Mouse (Mus musculus): ENCODE results near the gene D1Ertd622e.

Gene D1Ertd622e

DNA sequence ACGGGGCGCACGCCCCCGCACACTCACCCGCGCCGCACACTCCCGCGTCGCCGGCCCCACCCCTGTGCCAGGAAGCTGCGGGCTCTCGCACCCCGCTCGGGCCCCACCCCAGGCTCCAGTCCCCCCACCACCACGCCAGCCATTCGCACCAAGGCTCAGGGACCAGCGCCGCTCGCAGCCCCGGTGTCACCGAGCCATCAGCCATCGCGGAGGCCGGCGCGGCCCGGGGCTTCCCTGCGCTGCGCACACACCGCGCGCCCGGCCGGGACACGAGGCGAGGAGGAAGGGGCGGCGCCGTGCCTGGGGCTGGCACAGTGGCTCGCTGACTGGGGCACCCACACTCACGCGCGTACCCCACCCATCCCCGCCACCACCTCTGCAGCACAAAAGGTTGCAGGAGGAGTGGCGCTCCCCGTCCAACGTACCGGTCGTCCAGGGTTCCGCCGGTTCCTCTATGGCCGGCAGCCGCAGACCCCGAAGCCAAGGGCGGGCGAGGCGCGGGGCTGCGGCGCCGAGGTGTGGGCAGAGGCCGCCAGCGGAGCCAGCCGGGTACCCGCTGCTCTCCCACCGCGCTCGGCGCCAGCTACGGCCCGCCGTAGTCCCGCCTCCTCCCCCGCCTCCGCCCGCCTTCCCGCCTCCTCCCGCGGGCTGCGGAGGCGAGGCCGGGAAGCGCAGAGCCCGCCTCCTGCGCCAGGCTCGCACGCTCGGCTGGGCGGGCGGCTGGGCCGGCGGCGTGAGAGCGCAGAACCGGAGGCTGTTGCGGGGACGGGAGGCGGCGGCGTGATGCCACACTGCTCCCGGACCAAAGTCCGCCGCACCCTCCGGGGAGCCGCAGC lies at the start of gene D1Ertd622e:
D1Ertd622e (minus strand) TSS at position 669 of the 836 bp plus-strand sequence.
- peak; percentile 80 to 82 for DNase-seq (ENCODE audit: low spot score in 2 of 2)

DNA sequence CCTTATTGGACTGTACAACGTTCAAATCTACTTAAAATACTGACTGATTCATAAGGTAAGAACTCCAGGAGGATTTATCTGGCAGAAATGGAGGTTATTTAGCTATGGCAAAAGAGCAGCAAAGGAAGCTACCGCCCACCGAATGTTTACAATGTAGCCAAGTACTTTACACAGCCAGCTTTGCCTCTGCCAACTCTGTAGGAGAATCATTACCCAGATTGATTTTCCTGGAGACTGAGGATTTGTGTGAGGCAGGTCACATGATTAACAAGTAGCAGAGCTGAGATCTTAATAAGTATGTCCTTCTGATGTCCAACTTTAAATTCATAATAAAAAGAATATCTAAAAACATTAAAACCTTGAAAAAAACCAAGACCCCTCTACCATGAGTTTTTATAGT lies 48.6 kb upstream of the D1Ertd622e start:
- no peak for DNase-seq (ENCODE audit: low spot score in 2 of 2)

DNA sequence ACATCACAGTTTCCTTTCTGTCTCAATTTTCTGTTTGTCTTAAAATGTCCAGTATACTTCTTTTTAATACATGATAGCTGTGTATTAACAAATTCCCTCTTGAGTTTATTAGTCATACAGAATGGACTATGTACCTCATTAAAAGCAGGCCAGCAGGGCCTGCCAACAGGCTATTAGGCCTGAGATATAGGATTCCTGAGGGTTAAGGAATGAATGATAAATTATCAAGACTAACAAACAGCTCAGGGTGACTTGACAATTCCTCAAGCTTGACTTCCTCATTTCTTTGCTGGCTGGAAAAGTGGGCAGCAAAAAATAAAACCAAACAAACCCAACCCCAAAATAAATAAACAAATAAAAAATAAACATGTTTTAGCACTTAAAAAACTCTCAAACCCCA lies 43.5 kb upstream of the D1Ertd622e start:
- DNase-seq (ENCODE audit: low spot score in 2 of 2), result no peak

DNA sequence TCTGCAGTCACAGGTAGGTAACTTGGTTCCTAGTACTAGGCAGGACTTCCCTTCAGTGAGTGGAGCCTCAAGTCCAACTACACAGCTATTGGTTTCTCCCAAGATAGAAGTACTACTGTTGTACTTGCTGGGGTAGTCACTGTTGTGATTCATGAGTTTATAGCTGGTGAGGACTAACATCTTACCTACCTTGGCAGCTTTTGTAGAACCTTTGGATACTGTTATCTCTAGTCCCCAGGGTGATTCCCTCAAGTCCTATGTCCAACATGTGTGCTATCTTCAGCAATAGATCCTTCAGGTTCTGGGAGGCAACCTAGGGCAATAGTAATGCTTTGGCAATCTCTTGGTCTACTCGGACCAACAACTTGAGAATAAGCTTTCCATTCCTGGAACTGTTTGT lies 42.8 kb upstream of the D1Ertd622e start:
- no peak for DNase-seq (ENCODE audit: low spot score in 2 of 2)

DNA sequence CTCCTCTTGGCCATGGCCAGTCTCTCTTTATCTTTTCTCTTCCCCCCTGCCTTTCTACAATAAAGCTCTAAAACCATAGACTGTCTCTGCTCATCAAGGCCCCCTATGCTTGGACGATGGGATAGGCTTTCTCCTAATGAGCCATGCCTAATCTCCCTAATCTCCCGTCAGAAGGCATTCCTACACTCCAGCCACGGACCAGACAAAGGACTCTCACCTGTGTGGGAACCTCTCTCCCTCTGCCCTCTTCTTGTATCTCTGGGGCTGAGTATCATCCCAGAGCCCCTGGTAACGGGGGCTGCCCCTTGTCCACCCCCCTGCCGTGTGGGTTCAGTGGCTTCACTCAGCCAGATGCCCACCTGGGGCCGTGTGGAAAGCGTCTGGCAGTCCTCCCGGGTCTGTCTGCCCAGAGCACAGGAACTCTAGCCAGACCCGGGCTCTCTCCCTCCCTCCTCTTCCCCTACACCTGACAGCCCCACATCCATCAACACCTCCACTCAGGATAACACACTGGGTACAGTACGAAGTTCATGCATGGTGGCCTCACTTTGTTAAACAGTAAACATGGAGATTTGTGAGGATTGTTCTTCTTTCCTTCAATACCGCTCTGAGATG lies 37.2 kb upstream of the D1Ertd622e start:
- no peak for DNase-seq (ENCODE audit: low spot score in 2 of 2)

DNA sequence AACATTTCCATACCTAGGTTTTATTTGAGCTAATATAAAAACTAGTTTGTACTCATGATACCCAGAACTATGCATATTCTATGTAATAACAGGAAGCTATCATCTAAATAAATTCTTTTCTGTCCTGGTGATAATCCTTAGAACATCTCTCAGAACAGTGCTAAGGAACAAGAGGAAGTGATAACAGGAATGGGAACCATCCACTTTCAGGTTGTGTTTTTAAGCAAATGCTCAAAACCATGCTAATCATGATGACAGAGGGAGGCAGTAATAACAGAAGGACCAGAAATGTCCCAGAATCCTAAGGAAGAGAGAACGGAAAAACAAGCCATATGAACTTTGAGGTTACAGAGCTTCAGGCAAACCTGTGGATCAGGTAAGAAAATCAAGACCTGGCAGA lies 35.4 kb upstream of the D1Ertd622e start:
- DNase-seq (ENCODE audit: low spot score in 2 of 2), result no peak

DNA sequence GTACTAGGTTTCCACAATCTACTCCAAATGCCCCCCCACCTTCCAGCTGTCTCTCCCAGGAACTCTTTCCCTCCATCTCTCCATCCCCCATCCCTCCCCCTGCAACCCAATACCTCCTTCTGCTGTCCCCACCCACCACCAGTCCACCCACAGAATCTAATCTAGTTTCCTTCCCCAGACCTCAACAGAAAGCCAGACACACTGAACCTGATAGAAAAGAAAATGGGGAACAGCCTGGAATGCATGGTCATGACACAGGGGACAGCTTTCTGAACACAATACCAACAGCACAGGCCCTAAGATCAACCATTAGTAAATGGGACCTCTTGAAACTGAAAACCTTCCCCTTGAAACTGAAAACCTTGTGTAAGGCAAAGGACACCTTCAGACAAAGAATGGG lies 32.0 kb upstream of the D1Ertd622e start:
- no peak for DNase-seq (ENCODE audit: low spot score in 2 of 2)

DNA sequence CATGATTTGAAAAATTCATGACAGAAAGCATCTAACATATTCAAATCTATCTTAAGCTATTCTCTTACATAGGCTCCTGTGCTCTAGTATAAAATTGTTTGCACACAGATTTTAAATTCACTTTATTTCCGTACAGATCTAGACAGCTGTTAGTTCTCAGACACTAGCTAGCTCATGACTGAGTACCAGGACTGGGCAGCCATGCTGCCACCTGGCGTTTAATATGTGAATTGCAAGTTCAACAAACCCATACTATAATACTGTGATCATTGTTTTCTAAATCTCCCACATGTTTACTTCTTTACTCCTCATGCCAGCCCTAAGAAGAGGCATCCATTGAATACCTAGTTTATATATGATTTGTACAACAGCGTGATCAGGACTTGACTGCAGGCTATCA lies 26.9 kb upstream of the D1Ertd622e start:
- peak; percentile 13 to 50 for DNase-seq (ENCODE audit: low spot score in 2 of 2)

DNA sequence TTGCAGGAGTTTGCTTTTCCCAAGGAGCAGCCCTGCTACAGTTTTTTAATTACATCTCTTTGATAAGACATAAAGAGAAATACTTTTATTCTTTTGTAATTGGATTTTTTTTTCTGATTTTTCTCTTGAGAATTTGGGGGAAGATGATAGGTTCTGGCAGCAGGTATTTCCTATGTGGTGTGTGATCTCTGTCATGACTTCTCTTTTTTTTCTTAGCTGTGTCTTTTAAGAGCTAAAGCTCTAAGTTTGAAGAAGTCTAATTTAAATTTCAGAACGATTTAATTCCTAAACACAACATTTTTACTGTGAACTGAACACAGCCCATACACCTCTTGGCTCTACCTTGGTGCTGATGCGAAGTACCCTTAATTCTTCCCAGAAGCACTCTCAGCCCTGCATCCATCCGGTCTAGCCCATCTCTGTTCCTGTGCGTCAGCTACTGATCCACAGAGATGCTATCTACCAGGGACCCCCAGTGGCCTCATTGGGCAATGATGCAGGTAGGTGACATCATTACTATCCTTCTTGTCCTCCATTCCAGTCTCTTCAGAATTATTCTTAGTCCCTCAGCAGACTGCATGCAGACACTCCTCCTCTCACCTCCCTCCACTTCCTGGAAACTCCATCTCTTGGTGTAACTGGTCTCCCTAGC lies 14.8 kb upstream of the D1Ertd622e start:
- DNase-seq (ENCODE audit: low spot score in 2 of 2), result no peak

DNA sequence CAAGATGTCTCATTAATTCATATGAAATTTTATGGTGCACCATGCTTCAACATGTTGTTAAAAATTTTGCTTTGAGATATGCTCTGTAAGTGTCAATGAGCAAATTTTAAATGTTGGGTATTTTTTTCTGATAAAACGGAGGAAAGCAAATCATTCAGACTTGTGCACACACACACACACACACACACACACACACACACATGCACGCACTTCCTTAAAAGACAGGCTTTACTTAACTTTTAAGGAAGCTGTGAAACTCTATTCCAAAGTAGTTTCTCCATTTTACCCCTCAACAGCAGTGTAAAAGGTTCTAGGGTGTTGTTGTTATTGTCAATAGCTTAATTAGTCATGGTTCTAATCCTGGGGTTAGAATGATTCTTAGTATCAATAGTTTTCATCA lies 14.2 kb upstream of the D1Ertd622e start:
- no peak for DNase-seq (ENCODE audit: low spot score in 2 of 2)

DNA sequence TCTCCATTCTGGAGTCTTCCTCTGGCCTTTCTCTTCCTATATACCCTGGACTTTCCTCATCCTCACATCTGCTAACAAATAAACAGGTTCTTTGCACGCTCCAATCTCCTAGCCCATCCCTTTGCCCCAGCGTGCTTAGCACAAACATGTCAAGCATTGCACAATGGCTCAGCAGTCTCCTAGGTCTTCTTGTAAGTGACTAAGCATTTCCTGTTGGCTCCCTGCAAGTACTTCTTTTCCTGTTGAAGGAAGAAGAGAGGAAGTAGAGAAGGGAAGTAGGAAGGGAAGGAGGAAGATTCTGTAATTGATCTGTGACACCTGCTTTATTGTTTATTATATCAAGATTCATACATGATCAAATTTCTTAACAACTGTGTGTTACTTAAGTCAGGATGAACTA lies 11.0 kb upstream of the D1Ertd622e start:
- no peak for DNase-seq (ENCODE audit: low spot score in 2 of 2)

DNA sequence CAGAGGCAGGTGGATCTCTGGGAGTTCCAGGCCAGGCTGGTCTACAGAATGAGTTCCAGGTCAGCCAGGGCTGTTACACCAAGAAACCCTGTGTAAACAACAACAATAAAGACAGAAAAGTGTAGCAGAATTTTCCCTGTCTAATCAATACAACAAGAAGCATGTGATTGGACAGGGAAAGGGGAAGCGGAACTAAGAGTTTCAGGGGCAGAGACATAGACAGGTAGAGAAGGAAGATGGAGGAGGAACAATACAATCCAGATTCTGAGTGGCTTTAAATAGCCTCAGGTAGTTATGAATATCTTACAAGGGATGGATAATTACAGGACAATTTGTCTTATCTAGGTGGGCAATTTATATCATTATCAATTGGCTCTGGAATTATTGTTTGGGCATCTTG lies 5.4 kb upstream of the D1Ertd622e start:
- DNase-seq (ENCODE audit: low spot score in 2 of 2), result no peak

DNA sequence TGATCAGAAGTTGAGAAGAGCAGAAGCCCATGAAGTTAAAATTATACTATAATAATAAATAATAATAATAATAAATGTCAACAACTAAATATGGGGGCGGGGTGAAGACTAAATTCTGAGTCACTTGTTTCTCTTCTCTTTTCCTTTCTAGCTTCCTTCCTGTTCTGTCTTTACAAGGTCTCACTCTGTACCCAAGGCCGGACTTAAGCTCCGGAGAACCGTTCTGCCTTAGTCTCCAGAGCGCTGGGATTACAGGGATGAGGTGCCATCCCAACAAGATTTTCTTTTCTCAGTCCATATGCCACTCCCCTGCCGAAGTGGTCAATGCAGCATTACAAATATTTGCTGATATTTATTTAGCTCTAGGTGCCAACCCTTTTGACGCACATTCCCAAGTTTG lies 450 bp upstream of the D1Ertd622e start:
- DNase-seq (ENCODE audit: low spot score in 2 of 2), result no peak

DNA sequence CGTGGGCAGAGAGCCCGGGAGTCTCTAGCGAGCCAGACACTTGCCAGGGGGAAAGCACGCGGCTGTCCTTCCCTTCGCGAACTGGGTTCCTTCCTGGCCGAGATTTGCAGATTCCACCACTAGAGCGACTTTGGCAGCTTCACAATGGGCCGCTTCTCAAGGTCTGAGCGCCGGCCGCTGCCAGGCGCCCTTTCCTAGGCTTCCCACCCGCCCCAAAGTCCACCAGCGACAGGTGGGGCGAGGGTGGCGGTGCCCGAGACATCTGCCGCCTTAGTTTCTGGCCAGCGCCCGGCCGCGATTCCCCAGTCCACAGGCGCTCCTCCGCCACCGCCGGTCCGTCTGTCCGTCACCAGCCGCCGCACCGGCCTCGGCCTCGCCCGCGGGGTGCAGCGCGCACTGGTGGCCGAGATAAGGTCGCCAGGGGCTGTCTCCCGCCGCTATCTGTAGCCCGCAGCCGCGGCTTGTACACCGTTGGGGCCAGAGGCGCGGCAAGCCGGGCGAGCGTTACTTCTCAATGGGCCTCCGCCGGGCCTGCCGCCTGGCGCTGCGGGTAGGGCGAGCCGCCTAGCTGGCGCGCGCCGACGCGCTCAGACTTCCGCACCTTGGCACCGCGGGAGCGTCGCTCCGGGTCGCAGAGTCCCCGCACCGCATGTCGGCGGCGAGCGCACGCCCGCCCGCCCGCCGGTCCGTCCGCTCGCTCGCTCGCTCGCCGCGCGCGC lies 1.0 kb downstream of the D1Ertd622e start:
- peak; percentile 77 to 82 for DNase-seq (ENCODE audit: low spot score in 2 of 2)

DNA sequence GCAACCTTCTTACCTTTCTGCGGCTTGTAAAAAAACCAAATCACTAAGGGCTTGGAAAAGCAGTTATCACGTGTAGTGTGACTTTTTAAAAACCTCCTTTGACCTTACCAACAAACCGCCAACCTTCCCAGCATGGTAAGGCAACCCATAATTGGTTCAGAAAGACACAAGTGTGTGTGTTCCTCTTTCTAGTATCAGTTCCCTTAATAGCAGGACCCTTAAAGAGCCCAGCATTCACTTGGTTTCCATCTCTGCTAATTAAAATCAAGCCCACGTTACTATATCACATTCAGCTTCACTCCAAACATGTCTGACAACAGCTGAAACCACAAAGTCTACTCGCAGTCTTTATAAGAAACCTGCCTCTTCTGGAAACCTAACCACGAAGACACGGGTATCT lies 2.5 kb downstream of the D1Ertd622e start:
- no peak for DNase-seq (ENCODE audit: low spot score in 2 of 2)

DNA sequence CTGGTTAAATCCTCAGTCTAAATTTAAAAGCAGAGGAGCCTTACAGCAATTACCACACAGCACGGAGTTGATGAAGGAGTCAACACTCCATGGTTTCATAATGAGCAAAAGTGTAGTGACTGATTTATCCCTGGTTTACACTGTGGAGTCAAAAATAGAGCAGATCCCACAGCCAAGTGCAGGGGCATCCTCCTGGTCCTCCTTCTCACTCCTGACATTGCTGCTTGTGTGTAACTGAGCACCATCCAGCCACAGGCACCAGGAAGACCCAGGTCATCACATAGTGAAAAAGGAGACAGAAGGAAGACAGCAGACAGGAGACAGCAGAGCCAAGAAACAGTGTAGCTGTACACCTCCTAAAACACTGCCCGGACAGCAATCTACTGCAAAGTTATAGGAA lies 4.1 kb downstream of the D1Ertd622e start:
- DNase-seq (ENCODE audit: low spot score in 2 of 2), result no peak

DNA sequence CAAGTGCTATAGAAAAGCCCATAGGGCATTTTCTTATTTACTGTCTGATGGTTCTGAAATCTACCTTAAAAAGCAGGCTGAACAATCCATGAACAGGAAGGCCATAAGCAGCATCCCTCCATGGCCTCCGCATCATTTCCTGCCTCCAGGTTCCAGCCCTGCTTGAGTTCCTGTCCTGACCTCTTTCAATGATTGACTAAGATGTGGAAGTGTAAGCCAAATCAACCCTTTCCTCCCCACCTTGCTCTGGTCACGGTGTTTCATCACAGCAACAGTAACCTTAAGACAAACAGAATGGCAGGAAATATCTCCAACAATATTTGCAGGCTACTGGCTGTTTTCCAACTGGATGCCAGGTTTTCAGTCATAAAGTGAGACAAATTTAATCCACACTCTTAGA lies 4.7 kb downstream of the D1Ertd622e start:
- DNase-seq (ENCODE audit: low spot score in 2 of 2), result no peak

DNA sequence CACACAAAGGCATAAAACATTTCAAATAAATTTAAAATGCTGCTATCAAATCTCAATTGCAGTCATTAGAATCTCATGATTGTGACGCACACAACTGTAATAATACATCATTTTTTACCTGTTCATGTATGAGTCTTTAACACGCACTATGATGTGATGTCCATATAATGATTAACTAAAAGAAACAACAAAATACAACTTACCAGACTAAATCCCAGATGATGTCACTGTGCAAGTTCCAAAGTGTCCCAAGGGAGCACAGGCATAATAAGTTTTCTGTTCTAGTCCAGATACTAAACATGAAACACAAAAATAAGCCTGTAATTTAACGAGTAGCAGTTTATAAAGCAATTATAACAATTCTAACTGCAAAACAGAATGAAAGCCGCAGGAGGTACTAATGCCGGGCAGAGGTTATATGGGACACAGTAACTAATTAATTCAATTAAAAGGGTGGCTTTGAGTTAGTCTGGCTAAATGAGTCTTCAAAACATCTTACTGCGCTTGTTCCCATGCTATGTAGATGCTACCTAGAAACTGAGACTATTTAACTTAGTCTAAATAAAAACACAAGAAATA lies 7.4 kb downstream of the D1Ertd622e start:
- DNase-seq (ENCODE audit: low spot score in 2 of 2), result no peak

DNA sequence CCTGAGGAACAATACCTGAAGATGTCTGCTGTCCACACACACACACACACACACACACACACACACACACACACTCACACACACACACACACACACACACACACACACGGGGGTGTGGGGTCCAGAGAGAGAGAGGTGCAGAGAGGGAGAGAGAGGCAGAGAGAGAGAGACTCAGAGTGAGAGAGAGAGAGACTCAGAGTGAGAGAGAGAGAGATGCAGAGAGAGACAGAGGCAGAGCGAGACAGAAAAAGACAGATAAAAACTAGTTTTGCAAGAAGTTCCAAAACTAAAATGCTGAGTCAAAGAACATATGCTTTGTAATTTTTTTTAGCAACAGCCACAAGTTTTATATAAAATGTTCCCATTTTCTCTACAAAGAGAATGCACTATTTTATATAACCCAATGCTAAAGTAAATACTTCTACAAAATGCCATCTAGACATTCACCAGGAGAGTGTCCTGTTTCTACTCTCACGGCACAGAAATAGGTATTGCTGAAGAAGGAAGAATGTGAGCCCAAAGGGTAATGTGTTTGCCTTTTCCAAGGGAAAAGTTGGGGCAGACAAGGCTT lies 11.2 kb downstream of the D1Ertd622e start:
- DNase-seq (ENCODE audit: low spot score in 2 of 2), result no peak

DNA sequence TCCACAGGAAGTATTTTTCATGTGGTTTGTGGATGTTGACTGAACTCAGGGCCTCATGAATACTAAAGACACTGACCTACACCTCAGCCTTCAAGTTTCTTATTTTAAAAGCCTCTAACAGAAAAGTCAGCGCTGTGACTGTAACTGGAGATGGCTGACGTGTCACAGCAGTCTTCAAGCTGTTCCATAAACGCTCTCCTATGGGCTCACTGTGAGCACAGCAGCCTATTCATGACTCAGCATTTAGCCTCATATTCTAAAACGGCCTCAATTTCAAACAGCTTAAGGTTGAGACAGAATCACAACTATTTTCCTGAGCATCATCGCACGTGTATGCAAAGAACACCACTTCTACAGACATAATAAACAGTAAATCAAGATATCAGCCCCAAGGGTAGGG lies 11.8 kb downstream of the D1Ertd622e start:
- DNase-seq (ENCODE audit: low spot score in 2 of 2), result no peak

DNA sequence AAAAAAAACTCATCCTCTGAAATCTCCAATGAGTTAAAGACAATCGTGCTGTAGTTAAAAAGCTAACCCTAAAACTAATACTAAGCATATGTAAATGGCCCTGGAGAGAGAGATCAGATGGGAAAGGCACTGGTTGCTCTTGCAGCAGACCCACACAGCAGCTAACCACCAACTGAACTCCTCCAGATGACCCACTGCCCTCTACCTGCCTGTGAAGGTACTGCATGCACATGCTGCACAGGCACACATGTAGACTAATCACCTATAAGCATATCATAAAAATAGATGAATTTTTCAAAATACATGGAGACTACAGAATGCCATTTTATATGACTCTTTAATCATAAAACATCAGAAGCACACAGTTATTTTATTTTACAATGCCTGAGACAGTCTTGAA lies 14.8 kb downstream of the D1Ertd622e start:
- no peak for DNase-seq (ENCODE audit: low spot score in 2 of 2)

DNA sequence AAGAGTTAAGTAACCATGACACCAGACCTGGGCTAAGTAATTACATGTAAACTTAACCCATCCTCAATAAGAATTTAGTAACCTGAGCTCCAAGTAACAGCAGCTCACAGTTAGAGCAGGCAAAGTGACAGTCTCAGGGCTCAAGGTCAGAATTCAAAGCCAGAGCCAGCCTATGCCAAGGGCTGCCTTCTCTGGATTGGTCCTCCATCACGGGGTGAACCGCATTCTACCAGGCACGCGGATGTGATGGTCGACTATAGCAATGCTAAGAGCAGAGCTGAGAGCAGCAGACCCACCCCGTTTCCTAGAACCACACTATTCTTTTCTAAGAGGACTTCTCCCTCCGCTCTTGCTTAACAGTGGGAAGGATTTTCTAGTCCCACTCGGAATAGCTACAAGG lies 27.8 kb downstream of the D1Ertd622e start:
- no peak for DNase-seq (ENCODE audit: low spot score in 2 of 2)

Measured in frontal cortex, postnatal 36 days (tissue).